Mouse (Mus musculus) lung, adult 2 months (tissue): ENCODE results near the gene Nup93.

Source experiments
- CTCF ChIP-seq: fragments of 200-500 bp; IDR thresholded peaks from 2 replicates; pipeline ENCODE4 v1.5.1; 2011; ENCODE audit warnings: mild to moderate bottlenecking, low read length, control low read depth; ENCODE audit not compliant: insufficient read depth
- POLR2A ChIP-seq: fragments of 200-500 bp; IDR thresholded peaks from 2 replicates; pipeline ENCODE4 v1.6.1; 2011; ENCODE audit warnings: low read depth, mild to moderate bottlenecking, control low read depth, low read length, borderline replicate concordance; ENCODE audit errors: extremely low read depth

DNA sequence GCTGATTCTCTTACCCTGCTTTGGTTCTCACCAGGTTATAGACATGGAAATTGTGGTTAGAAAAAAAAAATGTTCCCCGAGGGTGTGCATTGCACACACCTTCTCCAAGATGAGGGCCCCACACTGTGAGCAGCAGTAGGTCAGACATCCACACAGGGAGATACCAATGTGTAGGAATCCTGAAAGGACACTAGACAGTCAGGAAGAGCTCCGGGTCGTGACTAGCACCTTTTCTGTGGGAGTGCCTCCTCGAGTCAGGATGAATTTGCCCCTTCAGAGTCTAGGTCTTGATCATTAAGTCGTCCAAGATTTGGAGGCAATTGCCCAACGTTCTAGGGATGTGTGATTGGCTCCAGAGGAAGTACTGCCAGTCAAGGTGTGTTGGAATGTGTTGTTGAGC, 28.6 kb upstream of the Nup93 start:
- TF ChIP-seq POLR2A: no peak
- TF ChIP-seq CTCF: no peak
